Mouse (Mus musculus) forebrain, postnatal 0 days (tissue): ENCODE data around the gene Foxb2. TPM values are rescaled to one million over a fixed set of nuclear protein-coding genes. Genes with fewer than 3 reads are reported as not detected.
A peak's percentile ranks its signal among the peaks of the same experiment; 100 is the strongest.
"Not testable (repeated sequence)": the region's sequence is repeated elsewhere in the genome, so short reads cannot be mapped to it uniquely, and the experiment has no call there.

Experiments
- ATAC-seq: fragments of 200-750 bp; cut with Nextera tagmentation; 2 replicates; pipeline ENCODE4 v1.8.0; 2017; ENCODE audit warnings: mild to moderate bottlenecking, moderate library complexity
- DNase-seq: peaks from one replicate; pipeline ENCODE4 v3.0.0-alpha.2; 2015
- H3K27ac ChIP-seq: fragments of 300-500 bp; sonication (generic); 2 replicates; pipeline ENCODE4 v1.5.1; 2014; ENCODE audit warnings: low read depth, mild to moderate bottlenecking, antibody characterized with exemption, low read length, moderate library complexity, mixed read lengths
- H3K27me3 ChIP-seq: fragments of 300-500 bp; sonication (generic); 2 replicates; pipeline ENCODE4 v1.6.1; 2014; ENCODE audit warnings: mild to moderate bottlenecking, low read length, mixed read lengths; ENCODE audit not compliant: insufficient read depth
- H3K36me3 ChIP-seq: fragments of 300-500 bp; sonication (generic); 2 replicates; pipeline ENCODE4 v1.6.1; 2014; ENCODE audit warnings: mild to moderate bottlenecking, moderate library complexity; ENCODE audit not compliant: insufficient read depth
- H3K4me1 ChIP-seq: fragments of 300-500 bp; sonication (generic); 2 replicates; pipeline ENCODE4 v1.6.1; 2014; ENCODE audit warnings: antibody characterized with exemption; ENCODE audit not compliant: insufficient read depth
- H3K4me2 ChIP-seq: fragments of 300-500 bp; sonication (generic); 2 replicates; pipeline ENCODE4 v1.6.1; 2014; ENCODE audit warnings: low read depth, mild to moderate bottlenecking, moderate library complexity
- H3K4me3 ChIP-seq: fragments of 300-500 bp; sonication (generic); 2 replicates; pipeline ENCODE4 v1.5.1; 2014; ENCODE audit warnings: low read depth, low read length, mixed read lengths
- H3K9ac ChIP-seq: fragments of 300-500 bp; sonication (generic); 2 replicates; pipeline ENCODE4 v1.6.1; 2014; ENCODE audit warnings: mild to moderate bottlenecking
- H3K9me3 ChIP-seq: fragments of 300-500 bp; sonication (generic); 2 replicates; pipeline ENCODE4 v1.6.1; 2016; ENCODE audit warnings: low read length
- CTCF ChIP-seq: sonication (generic); IDR thresholded peaks from 2 replicates; pipeline ENCODE4 v1.5.1; 2016; ENCODE audit warnings: antibody characterized with exemption, control low read depth, low read depth
- WGBS: fragments of 180-500 bp; shearing (Covaris S2); extraction: QIAGEN DNeasy Blood & Tissue Kit; methylation state at CpG from one replicate; pipeline ENCODE4 v1.1.7; 2014; 5-methylcytosine and 5-hydroxymethylcytosine counted together
- polyA plus RNA-seq: library from polyadenylated mRNA; unstranded; fragments of >200 nt; fragmentation: Nextera tagmentation; extraction: Ambion mirVana; gene quantifications from 2 replicates; pipeline ENCODE4 v1.2.1, GENCODE M21; 2015
- total RNA-seq: library from RNA; depleted of rRNA; stranded (reverse); fragments of >200 nt; gene quantifications from 2 replicates; pipeline ENCODE4 v1.2.3, GENCODE M21; 2014; rRNA removed

The Foxb2 gene
- total and polyA plus RNA-seq, 2 experiments from 2014 or later: 0.30 to 1.4 TPM

DNA sequence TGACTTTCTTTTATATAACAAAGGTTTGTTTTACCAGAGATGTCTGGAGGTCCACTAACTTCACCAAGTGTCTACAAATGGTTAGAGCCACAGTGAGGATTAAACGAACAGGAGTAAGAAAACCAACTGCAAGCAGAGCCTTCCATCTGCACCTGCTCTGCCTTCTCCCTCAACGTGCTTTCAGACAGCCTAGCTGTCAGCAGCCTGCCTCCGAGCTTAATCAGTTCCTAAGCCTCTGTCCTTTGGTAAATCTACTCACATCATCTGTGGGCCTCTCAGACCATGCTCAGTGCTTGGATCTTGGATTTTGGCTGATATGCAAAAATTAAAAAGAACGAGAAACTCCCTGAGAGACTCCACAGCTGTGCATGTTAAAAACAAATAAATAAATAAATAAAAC, 15.0 kb downstream of the Foxb2 start:
- WGBS: 38% methylated on average over 4 of the region's 4 CpGs
- no peak overlapping the region for H3K4me2 ChIP-seq
- H3K27ac ChIP-seq: no peak overlapping the region
- H3K9me3 ChIP-seq: no peaks in the 10 kb centered on the region
- DNase-seq (no peak), ATAC-seq (peak; percentile 65)
- TF ChIP-seq CTCF: no peak
- no peak overlapping the region for H3K4me3 ChIP-seq
- H3K9ac ChIP-seq: no peak overlapping the region
- no peaks in the 10 kb centered on the region for H3K36me3 ChIP-seq
- H3K4me1 ChIP-seq: no peaks in the 10 kb centered on the region
- no peaks in the 10 kb centered on the region; the same call in 1 of the 2 replicates for H3K27me3 ChIP-seq

- H3K4me1 ChIP-seq: no peaks in the 10 kb centered on the region
- no peak overlapping the region for H3K9ac ChIP-seq
- no peak for ATAC-seq
- H3K36me3 ChIP-seq: no peaks in the 10 kb centered on the region
- H3K27ac ChIP-seq: no peak overlapping the region
- no peak overlapping the region for H3K4me2 ChIP-seq
- H3K27me3 ChIP-seq: no peaks in the 10 kb centered on the region
- WGBS: 74% methylated on average over 5 of the region's 5 CpGs
- H3K4me3 ChIP-seq: no peak overlapping the region
- no peak for TF ChIP-seq CTCF
- no peaks in the 10 kb centered on the region for H3K9me3 ChIP-seq
- no peak for DNase-seq
These were observed 16.9 kb downstream of the Foxb2 start for GRCm38 (mm10) chr19:16856752-16857151.

DNA sequence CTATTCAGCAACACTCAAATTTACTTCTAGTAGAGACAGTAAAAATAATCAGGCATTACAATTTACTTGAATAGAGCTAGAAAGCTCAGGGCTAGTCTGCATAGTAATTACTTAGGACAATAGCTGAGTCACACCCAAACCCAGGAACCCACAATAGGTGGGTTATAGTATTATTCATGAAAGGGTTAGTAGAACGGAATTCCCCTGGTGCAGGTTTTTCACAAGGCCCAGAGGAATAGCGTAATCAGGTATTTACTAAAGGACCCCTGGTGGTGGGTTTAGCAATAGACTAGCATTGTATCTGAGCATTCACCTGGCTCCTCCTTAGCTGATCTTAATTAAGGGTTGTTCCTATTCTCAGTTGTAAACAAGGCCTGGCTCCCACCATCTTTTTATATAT, 29.5 kb downstream of the Foxb2 start:
- ATAC-seq, H3K4me2 ChIP-seq, H3K9me3 ChIP-seq, H3K4me3 ChIP-seq, DNase-seq, H3K36me3 ChIP-seq, H3K4me1 ChIP-seq, H3K27me3 ChIP-seq, H3K27ac ChIP-seq, H3K9ac ChIP-seq: not testable (repeated sequence)
- WGBS: 69% methylated on average over 2 of the region's 2 CpGs

DNA sequence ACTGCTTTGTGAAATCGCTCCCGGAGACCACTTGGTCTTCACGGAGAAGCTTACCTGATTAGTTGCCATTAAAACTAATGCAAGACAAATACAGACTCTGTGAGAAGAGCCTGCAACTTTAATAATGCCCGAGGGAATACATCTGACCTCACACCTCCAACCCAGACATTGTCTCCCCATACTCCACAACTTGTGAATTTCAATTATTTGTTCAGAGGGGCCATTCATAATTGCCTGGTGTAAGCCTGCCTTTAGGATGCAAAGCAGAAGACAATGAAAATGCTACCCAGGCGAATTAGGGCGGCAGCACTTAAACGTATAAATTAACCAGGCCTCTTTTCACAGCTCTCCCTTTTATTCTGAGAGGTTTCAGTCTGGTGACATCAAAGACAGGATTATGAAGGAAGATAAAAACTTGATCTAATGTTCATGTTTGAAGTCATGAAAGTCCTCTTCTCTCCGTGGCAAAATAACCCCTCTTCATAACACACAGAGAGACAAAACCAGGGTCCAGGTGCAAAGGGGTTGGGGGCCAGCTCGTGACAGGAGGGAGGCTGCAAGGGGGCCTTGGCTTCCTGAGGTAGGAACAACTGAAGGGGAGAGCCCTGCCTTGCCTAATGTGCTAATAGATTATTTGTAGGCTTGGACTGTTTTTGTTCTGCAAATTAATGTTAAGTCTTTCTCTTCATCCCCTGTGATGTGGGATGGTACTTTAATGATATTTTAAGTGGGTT, 31.9 kb downstream of the Foxb2 start:
- H3K9ac ChIP-seq: no peak overlapping the region
- DNase-seq (no peak), ATAC-seq (no peak)
- H3K4me3 ChIP-seq: no peak overlapping the region
- H3K36me3 ChIP-seq: no peaks in the 10 kb centered on the region
- H3K27me3 ChIP-seq: no peaks in the 10 kb centered on the region
- 8% methylated on average over 9 of the region's 9 CpGs for WGBS
- H3K27ac ChIP-seq: no peak overlapping the region
- H3K4me1 ChIP-seq: no peaks in the 10 kb centered on the region
- no peak overlapping the region for H3K4me2 ChIP-seq
- no peaks in the 10 kb centered on the region for H3K9me3 ChIP-seq
- no peak for TF ChIP-seq CTCF

- Histone ChIP-seq H3K4me1 (no peaks in the 10 kb centered on the region), H3K27ac (no peak overlapping the region), H3K4me3 (no peak overlapping the region), H3K4me2 (no peak overlapping the region), H3K9ac (no peak overlapping the region), H3K36me3 (no peaks in the 10 kb centered on the region), H3K9me3 (no peaks in the 10 kb centered on the region), H3K27me3 (no peaks in the 10 kb centered on the region)
- ATAC-seq: no peak
- no peak for TF ChIP-seq CTCF
- DNase-seq: no peak
- 27% methylated on average over 8 of the region's 8 CpGs for WGBS
These were observed 32.6 kb downstream of the Foxb2 start for GRCm38 (mm10) chr19:16841001-16841400.

GRCm38 (mm10) chr19:16827657-16828056, 45.9 kb downstream of the Foxb2 start:
- Histone ChIP-seq H3K4me3 (no peak overlapping the region), H3K27ac (no peak overlapping the region), H3K9ac (no peak overlapping the region), H3K36me3 (no peaks in the 10 kb centered on the region), H3K9me3 (no peaks in the 10 kb centered on the region), H3K4me2 (no peak overlapping the region), H3K4me1 (no peaks in the 10 kb centered on the region), H3K27me3 (no peaks in the 10 kb centered on the region)
- 79% methylated on average over 5 of the region's 5 CpGs for WGBS
- TF ChIP-seq CTCF: no peak
- DNase-seq (no peak), ATAC-seq (no peak)

- Histone ChIP-seq H3K4me3 (no peak overlapping the region), H3K9ac (no peak overlapping the region), H3K27me3 (no peaks in the 10 kb centered on the region), H3K27ac (no peak overlapping the region), H3K36me3 (no peaks in the 10 kb centered on the region), H3K4me1 (no peaks in the 10 kb centered on the region), H3K9me3 (no peaks in the 10 kb centered on the region), H3K4me2 (no peak overlapping the region)
- no peak for TF ChIP-seq CTCF
- DNase-seq (peak; percentile 2), ATAC-seq (no peak; the same call in 1 of the 2 replicates)
- WGBS: 13% methylated on average over 5 of the region's 5 CpGs
These were observed 48.4 kb downstream of the Foxb2 start for GRCm38 (mm10) chr19:16825228-16825627.

Other genes starting within 250 kb of the Foxb2 start
- gene Vps13a, start 92.9 kb downstream of the Foxb2 start, total RNA-seq: 19.2 and 23.5 TPM in 2 replicates
- 3.2 and 5.4 TPM in 2 replicates for gene Vps13a, start 92.9 kb downstream of the Foxb2 start, polyA plus RNA-seq
- 11.8 and 13.1 TPM in 2 replicates for gene Prune2, start 82.3 kb upstream of the Foxb2 start, total RNA-seq
- 5.4 and 7.2 TPM in 2 replicates for gene Prune2, start 82.3 kb upstream of the Foxb2 start, polyA plus RNA-seq